Mouse (Mus musculus) left cerebral cortex, postnatal 10 days (tissue): ENCODE measurements around the gene Ppp1r10. TPM values are rescaled to one million over a fixed set of nuclear protein-coding genes. Genes with fewer than 3 reads are reported as not detected.
A peak's percentile ranks its signal among the peaks of the same experiment; 100 is the strongest.

Source experiments
- DNase-seq, 2 experiments: peaks; one replicate each; pipeline ENCODE4 v3.0.0; 2021 to 2022; ENCODE audit warnings: low spot score in 2 of 2, mixed read lengths in 1 of 2; ENCODE audit errors: extremely low spot score in 1 of 2
- intact Hi-C: fragments of 180-260 bp; cut with DNase I; formaldehyde crosslinking; loops from one replicate; pipeline ENCODE4 v1.15.1; 2025
- total RNA-seq, 2 experiments: library from RNA; stranded (reverse); gene quantifications; 2 replicates each; pipeline ENCODE4 v1.2.3; 2021

Gene Ppp1r10
- 10 to 100 TPM; 57.2 to 66.5 TPM for total RNA-seq

- intact Hi-C loops: no loop called here
- peak; percentile 99 to 100 for DNase-seq
Observed at GRCm38 (mm10) chr17:35916297-35917142, at the start of gene Ppp1r10, which contains the start of gene Mrps18b. Gene Ppp1r10, plus strand, starts transcription at chr17:35916434. Gene Mrps18b, minus strand, starts transcription at chr17:35916389.

- intact Hi-C loops: no loop called here
- no peak for DNase-seq
Observed at GRCm38 (mm10) chr17:35866911-35867890, 49.0 kb upstream of the Ppp1r10 start.

GRCm38 (mm10) chr17:35868165-35868820 lies 47.9 kb upstream of the Ppp1r10 start:
- intact Hi-C loops: no loop called here
- DNase-seq: peak in 1 of 2 experiments; percentile 68

- no peak for DNase-seq
- intact Hi-C loops: no loop called here
Observed at GRCm38 (mm10) chr17:35868961-35869345, 47.3 kb upstream of the Ppp1r10 start.

GRCm38 (mm10) chr17:35869346-35870067 lies 46.7 kb upstream of the Ppp1r10 start:
- intact Hi-C loops: loop anchor here (5.0 kb wide), 1 partner anchor 127 kb away; no protein-coding TSS in a partner anchor

GRCm38 (mm10) chr17:35870151-35870883 lies 45.9 kb upstream of the Ppp1r10 start:
- peak; percentile 51 to 87 for DNase-seq
- intact Hi-C loops: loop anchor here (5.0 kb wide), 1 partner anchor 128 kb away; no protein-coding TSS in a partner anchor

More at GRCm38 (mm10) chr17:35869346-35870067, 46.7 kb upstream of the Ppp1r10 start:
- peak in 1 of 2 experiments; percentile 73 for DNase-seq

GRCm38 (mm10) chr17:35870884-35871696 lies 45.1 kb upstream of the Ppp1r10 start:
- no peak for DNase-seq
- intact Hi-C loops: loop anchor here (5.0 kb wide), 1 partner anchor 129 kb away; no protein-coding TSS in a partner anchor

- peak; percentile 75 to 92 for DNase-seq
- intact Hi-C loops: loop anchor here (2.0 to 5.0 kb wide), 2 partner anchors 37 to 132 kb away; no protein-coding TSS in a partner anchor
Observed at GRCm38 (mm10) chr17:35873774-35874519, 42.3 kb upstream of the Ppp1r10 start.

- DNase-seq: peak in 1 of 2 experiments; percentile 61
- intact Hi-C loops: loop anchor here (5.0 kb wide), 1 partner anchor 132 kb away; no protein-coding TSS in a partner anchor
Observed at GRCm38 (mm10) chr17:35874721-35875120, 41.5 kb upstream of the Ppp1r10 start.

- peak; percentile 94 to 97 for DNase-seq
- intact Hi-C loops: no loop called here
Observed at GRCm38 (mm10) chr17:35879245-35880057, 36.8 kb upstream of the Ppp1r10 start, which contains the start of gene Dhx16. Gene Dhx16, plus strand, starts transcription at chr17:35879819.

- intact Hi-C loops: no loop called here
- DNase-seq: no peak
Observed at GRCm38 (mm10) chr17:35882924-35883323, 33.3 kb upstream of the Ppp1r10 start.

GRCm38 (mm10) chr17:35883777-35884176 lies 32.5 kb upstream of the Ppp1r10 start:
- intact Hi-C loops: no loop called here
- DNase-seq: no peak

- intact Hi-C loops: no loop called here
- no peak for DNase-seq
Observed at GRCm38 (mm10) chr17:35887725-35888124, 28.5 kb upstream of the Ppp1r10 start.

GRCm38 (mm10) chr17:35896781-35897643 lies 19.2 kb upstream of the Ppp1r10 start, which contains the start of gene 2310061I04Rik:
Gene 2310061I04Rik, minus strand, starts transcription at chr17:35897431.
- intact Hi-C loops: no loop called here

More at GRCm38 (mm10) chr17:35896781-35897643, 19.2 kb upstream of the Ppp1r10 start, which contains the start of gene 2310061I04Rik:
- DNase-seq: peak; percentile 87 to 93
